10 mouse cellular contexts compared by ENCODE assay signal in genomic region chr13:33942212-33942779, GRCm38 (mm10). TPM values are rescaled to one million over a fixed set of nuclear protein-coding genes. Genes with fewer than 3 reads are reported as not detected.
DNase-seq lines count a peak whose midpoint lies in the region; ATAC-seq lines count a peak whose summit lies in the region.
"Had no signal": no experiment of that assay in that cellular context is flagged by ENCODE, and none has a peak within 500 bp of the region (broad histone marks: within the 10 kb centered on the region; RNA-seq: fewer than 3 reads in every experiment).

No protein-coding gene starts in this region.

- H3K27ac ChIP-seq in forebrain, embryonic 11.5 days (ENCODE audit: low read depth, low read length), result no peak overlapping the region
- H3K27ac ChIP-seq in forebrain, embryonic 13.5 days, result no peak overlapping the region
- H3K27ac ChIP-seq in limb, embryonic 11.5 days (replicated peaks; ENCODE audit: low read depth, low read length), result no peak overlapping the region
- H3K27ac ChIP-seq in limb, embryonic 10.5 days, result no peak overlapping the region
- no peak overlapping the region for H3K27ac ChIP-seq in liver, embryonic 11.5 days (ENCODE audit: low read depth, low read length)
- no peak overlapping the region for H3K27ac ChIP-seq in forebrain, embryonic 14.5 days (ENCODE audit: low read depth, low read length)
- H3K27ac ChIP-seq: macrophage; stomach, embryonic 15.5 days had no signal

- WGBS in forebrain, embryonic 11.5 days, result 44% methylated on average over 4 of the region's 4 CpGs
- 55% methylated on average over 4 of the region's 4 CpGs for WGBS in forebrain, embryonic 13.5 days
- 49% methylated on average over 4 of the region's 4 CpGs for WGBS in limb, embryonic 11.5 days
- WGBS in limb, embryonic 10.5 days, result 47% methylated on average over 4 of the region's 4 CpGs
- WGBS in liver, embryonic 11.5 days, result 41% methylated on average over 4 of the region's 4 CpGs
- WGBS in forebrain, embryonic 14.5 days, result 52% methylated on average over 4 of the region's 4 CpGs

- no peak overlapping the region for H3K4me3 ChIP-seq in forebrain, embryonic 11.5 days (ENCODE audit: low read depth, low read length)
- no peak overlapping the region for H3K4me3 ChIP-seq in forebrain, embryonic 13.5 days
- H3K4me3 ChIP-seq in limb, embryonic 11.5 days (ENCODE audit: low read depth, low read length), result no peak overlapping the region
- no peak overlapping the region for H3K4me3 ChIP-seq in limb, embryonic 10.5 days
- no peak overlapping the region for H3K4me3 ChIP-seq in liver, embryonic 11.5 days (ENCODE audit: low read depth, low read length)
- H3K4me3 ChIP-seq in forebrain, embryonic 14.5 days (ENCODE audit: low read depth, low read length), result no peak overlapping the region
- H3K4me3 ChIP-seq: stomach, embryonic 15.5 days had no signal

- H3K36me3 ChIP-seq in forebrain, embryonic 11.5 days (ENCODE audit: control insufficient read depth, insufficient read depth, low read length), result no peaks in the 10 kb centered on the region
- H3K36me3 ChIP-seq in forebrain, embryonic 13.5 days (ENCODE audit: poor library complexity, severe bottlenecking), result no peaks in the 10 kb centered on the region
- H3K36me3 ChIP-seq in limb, embryonic 11.5 days (ENCODE audit: control insufficient read depth, insufficient read depth, low read length), result no peaks in the 10 kb centered on the region
- no peaks in the 10 kb centered on the region for H3K36me3 ChIP-seq in limb, embryonic 10.5 days
- H3K36me3 ChIP-seq in liver, embryonic 11.5 days (ENCODE audit: control insufficient read depth, insufficient read depth, low read length), result no peaks in the 10 kb centered on the region
- H3K36me3 ChIP-seq in forebrain, embryonic 14.5 days (ENCODE audit: control insufficient read depth, insufficient read depth, low read length), result no peaks in the 10 kb centered on the region
- H3K36me3 ChIP-seq: stomach, embryonic 15.5 days had no signal

- DNase-seq in forebrain, embryonic 11.5 days (ENCODE audit: low spot score), result peak; percentile 56
- DNase-seq in limb, embryonic 11.5 days (ENCODE audit: low spot score), result peak; percentile 32
- DNase-seq in limb, embryonic 10.5 days (ENCODE audit: low spot score), result no peak
- DNase-seq in adrenal gland, postnatal 36 days, result peak; percentile 66 to 78
- no peak for DNase-seq in liver, embryonic 11.5 days (ENCODE audit: low spot score)
- peak; percentile 18 for DNase-seq in thymus, postnatal 25 days
- DNase-seq in forebrain, embryonic 14.5 days (ENCODE audit: low spot score), result no peak

- H3K4me1 ChIP-seq in forebrain, embryonic 11.5 days (replicated peaks; ENCODE audit: control insufficient read depth, insufficient read depth, low read length), result no peaks in the 10 kb centered on the region
- no peaks in the 10 kb centered on the region for H3K4me1 ChIP-seq in forebrain, embryonic 13.5 days
- no peaks in the 10 kb centered on the region for H3K4me1 ChIP-seq in limb, embryonic 11.5 days (ENCODE audit: control insufficient read depth, insufficient read depth, low read length)
- no peaks in the 10 kb centered on the region for H3K4me1 ChIP-seq in limb, embryonic 10.5 days
- H3K4me1 ChIP-seq in liver, embryonic 11.5 days (replicated peaks; ENCODE audit: control insufficient read depth, insufficient read depth, low read length), result no peaks in the 10 kb centered on the region
- H3K4me1 ChIP-seq in forebrain, embryonic 14.5 days (ENCODE audit: control insufficient read depth, insufficient read depth, low read length), result no peaks in the 10 kb centered on the region
- H3K4me1 ChIP-seq: stomach, embryonic 15.5 days had no signal

- no peaks in the 10 kb centered on the region for H3K27me3 ChIP-seq in forebrain, embryonic 11.5 days (ENCODE audit: control insufficient read depth, insufficient read depth, low read length)
- H3K27me3 ChIP-seq in forebrain, embryonic 13.5 days, result no peaks in the 10 kb centered on the region
- H3K27me3 ChIP-seq in limb, embryonic 11.5 days (ENCODE audit: control insufficient read depth, insufficient read depth, low read length), result no peaks in the 10 kb centered on the region
- no peaks in the 10 kb centered on the region for H3K27me3 ChIP-seq in limb, embryonic 10.5 days (ENCODE audit: low read depth, poor library complexity, severe bottlenecking)
- H3K27me3 ChIP-seq in liver, embryonic 11.5 days (replicated peaks; ENCODE audit: control insufficient read depth, insufficient read depth, low read length), result no peaks in the 10 kb centered on the region
- no peaks in the 10 kb centered on the region for H3K27me3 ChIP-seq in forebrain, embryonic 14.5 days (replicated peaks; ENCODE audit: control insufficient read depth, insufficient read depth, low read length)
- H3K27me3 ChIP-seq: stomach, embryonic 15.5 days had no signal

- no peak overlapping the region for H3K4me2 ChIP-seq in forebrain, embryonic 11.5 days (ENCODE audit: low read depth, low read length, severe bottlenecking)
- H3K4me2 ChIP-seq in forebrain, embryonic 13.5 days, result no peak overlapping the region
- H3K4me2 ChIP-seq in limb, embryonic 11.5 days (ENCODE audit: low read depth, severe bottlenecking), result no peak overlapping the region
- no peak overlapping the region for H3K4me2 ChIP-seq in liver, embryonic 11.5 days
- H3K4me2 ChIP-seq in forebrain, embryonic 14.5 days (ENCODE audit: low read length), result no peak overlapping the region
- H3K4me2 ChIP-seq: stomach, embryonic 15.5 days had no signal

- no peaks in the 10 kb centered on the region for H3K9me3 ChIP-seq in forebrain, embryonic 11.5 days (ENCODE audit: control insufficient read depth, low read length)
- no peaks in the 10 kb centered on the region for H3K9me3 ChIP-seq in forebrain, embryonic 13.5 days (replicated peaks)
- no peaks in the 10 kb centered on the region for H3K9me3 ChIP-seq in limb, embryonic 11.5 days (ENCODE audit: control insufficient read depth, low read length)
- no peaks in the 10 kb centered on the region for H3K9me3 ChIP-seq in limb, embryonic 10.5 days (replicated peaks)
- no peaks in the 10 kb centered on the region for H3K9me3 ChIP-seq in liver, embryonic 11.5 days (ENCODE audit: control insufficient read depth, low read length)
- H3K9me3 ChIP-seq in forebrain, embryonic 14.5 days (replicated peaks; ENCODE audit: control insufficient read depth, low read length), result no peaks in the 10 kb centered on the region
- H3K9me3 ChIP-seq: stomach, embryonic 15.5 days had no signal

- no peak for ATAC-seq in forebrain, embryonic 11.5 days (replicated peaks; ENCODE audit: low FRiP score)
- ATAC-seq in forebrain, embryonic 13.5 days, result no peak
- ATAC-seq in limb, embryonic 11.5 days (ENCODE audit: insufficient number of reproducible peaks, low FRiP score, low TSS enrichment, low read depth), result no peak
- ATAC-seq in liver, embryonic 11.5 days (replicated peaks; ENCODE audit: low FRiP score), result peak; percentile 53; the same call in 1 of the 2 replicates
- no peak for ATAC-seq in forebrain, embryonic 14.5 days

- no peak overlapping the region for H3K9ac ChIP-seq in forebrain, embryonic 11.5 days (ENCODE audit: low read length)
- no peak overlapping the region for H3K9ac ChIP-seq in forebrain, embryonic 13.5 days
- H3K9ac ChIP-seq in limb, embryonic 11.5 days (ENCODE audit: low read length), result no peak overlapping the region
- H3K9ac ChIP-seq in liver, embryonic 11.5 days (ENCODE audit: low read depth, low read length), result no peak overlapping the region
- H3K9ac ChIP-seq in forebrain, embryonic 14.5 days (ENCODE audit: low read length), result no peak overlapping the region
- H3K9ac ChIP-seq: stomach, embryonic 15.5 days had no signal

RNA-seq across cellular contexts. Expression of gene Nqo2, which starts 22.2 kb away (rescaled TPM):
- 16.1 and 16.7 TPM in 2 replicates for polyA plus RNA-seq in forebrain, embryonic 11.5 days (2014; fragmentation: Nextera tagmentation; extraction: Ambion mirVana)
- polyA plus RNA-seq in forebrain, embryonic 13.5 days (2015; fragmentation: Nextera tagmentation; extraction: Ambion mirVana), result 8.3 and 9.7 TPM in 2 replicates
- polyA plus RNA-seq in limb, embryonic 11.5 days (2014; fragmentation: Nextera tagmentation; extraction: Ambion mirVana), result 18.7 and 19.8 TPM in 2 replicates
- 20.0 and 23.0 TPM in 2 replicates for polyA plus RNA-seq in limb, embryonic 10.5 days (2016; fragmentation: Nextera tagmentation; extraction: Ambion mirVana)
- total RNA-seq in adrenal gland, postnatal 36 days (2021), result 10 to 100 TPM; 30.1 to 69.5 TPM
- 35.7 and 36.5 TPM in 2 replicates for polyA plus RNA-seq in liver, embryonic 11.5 days (2014; fragmentation: Nextera tagmentation; extraction: Ambion mirVana)
- polyA plus RNA-seq in forebrain, embryonic 14.5 days (2014; fragmentation: Nextera tagmentation; extraction: Ambion mirVana), result 5.2 and 7.4 TPM in 2 replicates

RNA-seq across cellular contexts. Expression of gene Serpinb6c, which starts 36.8 kb away (rescaled TPM):
- polyA plus RNA-seq in forebrain, embryonic 11.5 days (2014; fragmentation: Nextera tagmentation; extraction: Ambion mirVana), result 0.29 TPM in 1 of 2 replicates, not detected in the other
- polyA plus RNA-seq in forebrain, embryonic 13.5 days (2015; fragmentation: Nextera tagmentation; extraction: Ambion mirVana), result 0.18 TPM in 1 of 2 replicates, not detected in the other
- 0.28 and 0.84 TPM in 2 replicates for polyA plus RNA-seq in limb, embryonic 11.5 days (2014; fragmentation: Nextera tagmentation; extraction: Ambion mirVana)
- polyA plus RNA-seq in limb, embryonic 10.5 days (2016; fragmentation: Nextera tagmentation; extraction: Ambion mirVana), result 0.61 and 0.80 TPM in 2 replicates
- total RNA-seq in adrenal gland, postnatal 36 days (2021), result under 1 TPM in 1 of 2 experiments, not detected in 1; 0.36 TPM
- not detected in 2 replicates for polyA plus RNA-seq in liver, embryonic 11.5 days (2014; fragmentation: Nextera tagmentation; extraction: Ambion mirVana)
- 0.16 and 0.34 TPM in 2 replicates for polyA plus RNA-seq in forebrain, embryonic 14.5 days (2014; fragmentation: Nextera tagmentation; extraction: Ambion mirVana)
- polyA plus RNA-seq: macrophage; stomach, embryonic 15.5 days had no signal

RNA-seq across cellular contexts. Expression of gene Ripk1, which starts 59.9 kb away (rescaled TPM):
- polyA plus RNA-seq in forebrain, embryonic 11.5 days (2014; fragmentation: Nextera tagmentation; extraction: Ambion mirVana), result 9.8 and 11.3 TPM in 2 replicates
- polyA plus RNA-seq in forebrain, embryonic 13.5 days (2015; fragmentation: Nextera tagmentation; extraction: Ambion mirVana), result 5.8 and 6.7 TPM in 2 replicates
- 11.0 and 12.1 TPM in 2 replicates for polyA plus RNA-seq in limb, embryonic 11.5 days (2014; fragmentation: Nextera tagmentation; extraction: Ambion mirVana)
- 9.0 and 9.7 TPM in 2 replicates for polyA plus RNA-seq in limb, embryonic 10.5 days (2016; fragmentation: Nextera tagmentation; extraction: Ambion mirVana)
- 10 to 100 TPM; 29.9 to 35.4 TPM for total RNA-seq in adrenal gland, postnatal 36 days (2021)
- 18.6 and 23.4 TPM in 2 replicates for polyA plus RNA-seq in liver, embryonic 11.5 days (2014; fragmentation: Nextera tagmentation; extraction: Ambion mirVana)
- 5.7 and 5.8 TPM in 2 replicates for polyA plus RNA-seq in forebrain, embryonic 14.5 days (2014; fragmentation: Nextera tagmentation; extraction: Ambion mirVana)

Comparison
In these comparisons a context has a peak if more than half of its experiments do, and no peak if none do; other contexts are left out.
1. DNase-seq: peak in forebrain, embryonic 11.5 days (single experiment), limb, embryonic 11.5 days (single experiment), adrenal gland, postnatal 36 days (2 of 2) and thymus, postnatal 25 days (single experiment); none in limb, embryonic 10.5 days (single experiment), liver, embryonic 11.5 days (single experiment) and forebrain, embryonic 14.5 days (single experiment).